Mouse (Mus musculus): Measurements from ENCODE around the gene Tor2a. TPM values are rescaled to one million over a fixed set of nuclear protein-coding genes. Genes with fewer than 3 reads are reported as not detected.

Tor2a gene
- polyA plus RNA-seq, 1 experiment: 41.6 TPM

DNA sequence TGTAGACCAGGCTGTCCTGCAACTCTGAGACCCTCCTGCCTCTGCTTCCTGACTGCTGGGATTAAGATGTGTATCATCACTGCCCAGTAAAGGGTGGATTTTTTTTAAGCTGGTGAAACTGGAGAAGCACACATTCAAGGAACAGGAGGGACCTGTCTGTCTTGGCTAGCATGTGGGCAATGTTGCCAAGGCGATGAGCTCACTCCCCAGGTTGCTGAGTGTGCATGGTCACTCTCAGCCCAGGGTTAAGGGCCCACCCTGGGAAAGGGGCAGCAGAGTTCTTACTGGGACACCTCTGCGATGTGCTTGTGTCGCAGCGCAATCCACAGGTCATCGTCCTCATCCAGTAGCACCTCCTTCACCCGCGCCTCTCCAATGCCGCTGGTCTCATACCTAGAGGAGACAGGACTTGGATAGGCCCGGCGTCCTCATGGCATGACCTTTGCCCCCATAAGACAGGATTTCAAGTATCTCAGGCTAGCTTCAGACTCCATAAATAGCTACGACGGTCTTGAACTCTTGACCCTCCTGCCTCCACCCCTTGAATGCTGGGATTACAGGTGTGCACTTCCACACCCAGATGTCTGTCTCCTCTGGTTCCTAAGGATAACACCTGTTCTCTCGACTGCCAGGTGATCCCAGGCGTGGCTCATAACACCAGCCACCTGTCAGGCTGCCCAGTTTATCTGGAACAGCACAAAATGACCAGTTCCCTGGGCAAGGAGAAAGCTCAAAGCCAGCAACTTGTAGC, 52.0 kb downstream of the Tor2a start:
- Histone ChIP-seq H3K4me3 (replicated peaks; ENCODE audit: insufficient read depth, low read depth, low read length) (no peak overlapping the region), H3K4me1 (ENCODE audit: control insufficient read depth, insufficient read depth, low read length) (peaks cover 48% of the 10 kb centered on the region), H3K27ac (ENCODE audit: insufficient read depth, low read length) (0 out of 2 replicates have a peak overlapping the region, but pooled peaks have one; percentile 11), H3K27me3 (ENCODE audit: control insufficient read depth, insufficient read depth, low read length) (no peaks in the 10 kb centered on the region)
- TF ChIP-seq CTCF (IDR thresholded peaks at IDR 0.05; ENCODE audit: borderline replicate concordance, insufficient read depth, low read depth, low read length) (no peak), POLR2A (IDR thresholded peaks at IDR 0.05; ENCODE audit: borderline replicate concordance, insufficient read depth, low read length) (no peak)
- DNase-seq: peak in 1 of 2 experiments; percentile 55
- 82% methylated on average over 14 of the region's 14 CpGs for WGBS

Other genes starting within 250 kb of the Tor2a start
- 38.1 and 40.2 TPM in 2 replicates for gene Fam102a, start 221.9 kb upstream of the Tor2a start, polyA plus RNA-seq (2012; rRNA removed)
- 131 and 137 TPM in 2 replicates for gene Dpm2, start 186.4 kb upstream of the Tor2a start, polyA plus RNA-seq (2012; rRNA removed)
- 25.2 and 28.4 TPM in 2 replicates for gene Pip5kl1, start 182.4 kb upstream of the Tor2a start, polyA plus RNA-seq (2012; rRNA removed)
- 0.59 and 0.60 TPM in 2 replicates for gene 9430097D07Rik, start 181.6 kb upstream of the Tor2a start, polyA plus RNA-seq (2012; rRNA removed)
- gene St6galnac4, start 170.1 kb upstream of the Tor2a start, polyA plus RNA-seq (2012; rRNA removed): 91.4 and 101 TPM in 2 replicates
- 89.5 TPM in 2 replicates for gene St6galnac6, start 157.5 kb upstream of the Tor2a start, polyA plus RNA-seq (2012; rRNA removed)
- 127 and 132 TPM in 2 replicates for gene Ak1, start 135.5 kb upstream of the Tor2a start, polyA plus RNA-seq (2012; rRNA removed)
- 28.0 and 31.6 TPM in 2 replicates for gene Eng, start 110.6 kb upstream of the Tor2a start, polyA plus RNA-seq (2012; rRNA removed)
- 19.2 and 19.7 TPM in 2 replicates for gene Fpgs, start 53.1 kb upstream of the Tor2a start, polyA plus RNA-seq (2012; rRNA removed)
- gene Cdk9, start 44.2 kb upstream of the Tor2a start, polyA plus RNA-seq (2012; rRNA removed): 170 and 186 TPM in 2 replicates
- 47.0 and 53.2 TPM in 2 replicates for gene Sh2d3c, start 36.2 kb upstream of the Tor2a start, polyA plus RNA-seq (2012; rRNA removed)
- gene 6330409D20Rik, start 16.2 kb upstream of the Tor2a start, polyA plus RNA-seq (2012; rRNA removed): 5.6 and 7.7 TPM in 2 replicates
- 2.0 and 2.6 TPM in 2 replicates for gene Ttc16, start 18.4 kb downstream of the Tor2a start, polyA plus RNA-seq (2012; rRNA removed)
- gene Ptrh1, start 18.6 kb downstream of the Tor2a start, polyA plus RNA-seq (2012; rRNA removed): 7.4 and 8.5 TPM in 2 replicates
- 0.70 and 1.7 TPM in 2 replicates for gene Cfap157, start 27.2 kb downstream of the Tor2a start, polyA plus RNA-seq (2012; rRNA removed)
- gene Stxbp1, start 90.0 kb downstream of the Tor2a start, polyA plus RNA-seq (2012; rRNA removed): 889 and 932 TPM in 2 replicates
- gene Fam129b, start 118.9 kb downstream of the Tor2a start, polyA plus RNA-seq (2012; rRNA removed): 23.9 and 24.5 TPM in 2 replicates
- gene Rpl12, start 204.3 kb downstream of the Tor2a start, polyA plus RNA-seq (2012; rRNA removed): 257 and 289 TPM in 2 replicates
- 32.8 and 36.7 TPM in 2 replicates for gene Lrsam1, start 204.4 kb downstream of the Tor2a start, polyA plus RNA-seq (2012; rRNA removed)
- gene Slc2a8, start 224.8 kb downstream of the Tor2a start, polyA plus RNA-seq (2012; rRNA removed): 51.3 and 55.0 TPM in 2 replicates

Measured in cerebellum, adult 2 months (tissue).